Mouse (Mus musculus): ENCODE data around the gene Thap3.

Gene Thap3

GRCm38 (mm10) chr4:151980699-151981098 lies 8.1 kb downstream of the Thap3 start:
- DNase-seq: no peak

GRCm38 (mm10) chr4:151977748-151978147 lies 11.0 kb downstream of the Thap3 start:
- DNase-seq: peak; percentile 78

GRCm38 (mm10) chr4:151975441-151975840 lies 13.4 kb downstream of the Thap3 start:
- no peak for DNase-seq

GRCm38 (mm10) chr4:151972221-151972967 lies 16.4 kb downstream of the Thap3 start:
- DNase-seq: no peak

GRCm38 (mm10) chr4:151968204-151968921 lies 20.4 kb downstream of the Thap3 start:
- DNase-seq: no peak

- no peak for DNase-seq
These were observed 26.0 kb downstream of the Thap3 start for GRCm38 (mm10) chr4:151962817-151963216.

- DNase-seq: no peak
These were observed 28.3 kb downstream of the Thap3 start for GRCm38 (mm10) chr4:151960513-151960854.

GRCm38 (mm10) chr4:151959849-151960512 lies 28.8 kb downstream of the Thap3 start:
- DNase-seq: no peak

- no peak for DNase-seq
These were observed 31.0 kb downstream of the Thap3 start for GRCm38 (mm10) chr4:151957584-151958315.

GRCm38 (mm10) chr4:151955791-151956190 lies 33.0 kb downstream of the Thap3 start:
- DNase-seq: no peak

GRCm38 (mm10) chr4:151953209-151953608 lies 35.6 kb downstream of the Thap3 start:
- no peak for DNase-seq

GRCm38 (mm10) chr4:151948497-151949471 lies 40.0 kb downstream of the Thap3 start:
- peak; percentile 54 for DNase-seq

GRCm38 (mm10) chr4:151946211-151946610 lies 42.6 kb downstream of the Thap3 start:
- no peak for DNase-seq

- no peak for DNase-seq
These were observed 50.7 kb downstream of the Thap3 start for GRCm38 (mm10) chr4:151938089-151938488.

- DNase-seq: no peak
These were observed 51.4 kb downstream of the Thap3 start for GRCm38 (mm10) chr4:151937441-151937840.

GRCm38 (mm10) chr4:151934215-151934572 lies 54.6 kb downstream of the Thap3 start:
- no peak for DNase-seq

GRCm38 (mm10) chr4:151933505-151934214 lies 55.1 kb downstream of the Thap3 start, which contains the start of gene Dnajc11:
Dnajc11 (plus strand) TSS chr4:151933691.
- DNase-seq: peak; percentile 93

Measured in cerebellum, adult 9-11 months (tissue).